Mouse (Mus musculus) layer of hippocampus, adult 2 months (tissue): ENCODE data around the gene Cdk5. TPM values are rescaled to one million over a fixed set of nuclear protein-coding genes. Genes with fewer than 3 reads are reported as not detected.

ENCODE experiments used
- DNase-seq, 2 experiments: peaks; one replicate each; pipeline ENCODE4 v3.0.0; 2022; ENCODE audit warnings: low spot score in 2 of 2
- H3K27ac ChIP-seq: fragments of 200-600 bp; 2 replicates; pipeline ENCODE4 v1.8.1; 2022
- H3K4me3 ChIP-seq: fragments of 200-600 bp; 2 replicates; pipeline ENCODE4 v1.8.1; 2022; ENCODE audit warnings: mild to moderate bottlenecking
- CTCF ChIP-seq: fragments of 200-600 bp; conservative IDR thresholded peaks from 2 replicates; pipeline ENCODE4 v1.8.1; 2022; ENCODE audit warnings: antibody characterized with exemption, mild to moderate bottlenecking, moderate library complexity
- long read RNA-seq, 2 experiments: library from polyadenylated mRNA; stranded (forward); transcript quantifications; one replicate each; pipeline ENCODE4 v2.0.0; 2021; ENCODE audit warnings: borderline mapping rate in 2 of 2
- total RNA-seq, 2 experiments: library from RNA; stranded (reverse); gene quantifications; 2 replicates each; pipeline ENCODE4 v1.2.3; 2021

The Cdk5 gene
- total RNA-seq = 100 to 1,000 TPM; 118 to 136 TPM
- long read RNA-seq, experiment 1, transcript Cdk5-201 (12 exons, 2,059 nt) = major isoform, 62 of 91 reads
- long read RNA-seq, experiment 1, partial matches to known transcripts = 4 of 91 reads
- long read RNA-seq, experiment 1, other reads (novel, unspliced or antisense) = 25 of 91 reads
- long read RNA-seq, experiment 2, transcript Cdk5-201 (12 exons, 2,059 nt) = major isoform, 86 of 108 reads
- long read RNA-seq, experiment 2, partial matches to known transcripts = 4 of 108 reads
- long read RNA-seq, experiment 2, other reads (novel, unspliced or antisense) = 18 of 108 reads

- peak within 1 kb of the TSS; percentile 96 for H3K27ac ChIP-seq
Observed at GRCm38 (mm10) chr5:24423129-24424003, at the start of gene Cdk5, which contains the start of gene Slc4a2. Gene Cdk5, minus strand, starts transcription at chr5:24423530. Gene Slc4a2, plus strand, starts transcription at chr5:24423837.

GRCm38 (mm10) chr5:24470600-24470999 lies 47.3 kb upstream of the Cdk5 start:
- TF ChIP-seq CTCF = peak; percentile 95
- Histone ChIP-seq H3K4me3 (no peak overlapping the region), H3K27ac (no peak overlapping the region)
- DNase-seq = peak; percentile 44 to 73

More at GRCm38 (mm10) chr5:24423129-24424003, at the start of gene Cdk5, which contains the start of gene Slc4a2:
- DNase-seq = peak; percentile 99 to 100
- TF ChIP-seq CTCF = peak; percentile 36
- peak within 1 kb of the TSS; percentile 95 for H3K4me3 ChIP-seq

- no peak for TF ChIP-seq CTCF
- Histone ChIP-seq H3K4me3 (no peak overlapping the region), H3K27ac (peak overlapping the region; percentile 60)
- DNase-seq = no peak
Observed at GRCm38 (mm10) chr5:24466762-24467161, 43.4 kb upstream of the Cdk5 start.

- Histone ChIP-seq H3K27ac (0 out of 2 replicates have a peak overlapping the region, but pooled peaks have one; percentile 23), H3K4me3 (peak overlapping the region; percentile 27)
- DNase-seq = no peak
- no peak for TF ChIP-seq CTCF
Observed at GRCm38 (mm10) chr5:24455613-24456012, 32.3 kb upstream of the Cdk5 start.

- peak overlapping the region; percentile 27 for H3K4me3 ChIP-seq
- H3K27ac ChIP-seq = 0 out of 2 replicates have a peak overlapping the region, but pooled peaks have one; percentile 23
- DNase-seq = no peak
- TF ChIP-seq CTCF = no peak
Observed at GRCm38 (mm10) chr5:24455076-24455475, 31.7 kb upstream of the Cdk5 start.

- H3K27ac ChIP-seq = peak overlapping the region; percentile 94
- no peak for DNase-seq
- peak overlapping the region; percentile 91 for H3K4me3 ChIP-seq
- TF ChIP-seq CTCF = no peak
Observed at GRCm38 (mm10) chr5:24453985-24454303, 30.6 kb upstream of the Cdk5 start.

- no peak for TF ChIP-seq CTCF
- peak overlapping the region; percentile 94 for H3K27ac ChIP-seq
- no peak for DNase-seq
- peak overlapping the region; percentile 91 for H3K4me3 ChIP-seq
Observed at GRCm38 (mm10) chr5:24453283-24453984, 30.1 kb upstream of the Cdk5 start.

- no peak; the same call in 1 of the 2 replicates for TF ChIP-seq CTCF
- peak overlapping the region; percentile 94 for H3K27ac ChIP-seq
- DNase-seq = peak in 1 of 2 experiments; percentile 45
Observed at GRCm38 (mm10) chr5:24452691-24453233, 29.4 kb upstream of the Cdk5 start.

GRCm38 (mm10) chr5:24452030-24452690 lies 28.8 kb upstream of the Cdk5 start, which contains the start of gene Agap3:
Gene Agap3, plus strand, starts transcription at chr5:24452177.
- H3K27ac ChIP-seq = peak within 1 kb of the TSS; percentile 96
- no peak for DNase-seq
- H3K4me3 ChIP-seq = peak within 1 kb of the TSS; percentile 91
- no peak for TF ChIP-seq CTCF

More at GRCm38 (mm10) chr5:24452691-24453233, 29.4 kb upstream of the Cdk5 start:
- H3K4me3 ChIP-seq = peak overlapping the region; percentile 91

- peak; percentile 80 to 88 for DNase-seq
- no peak; the same call in 1 of the 2 replicates for TF ChIP-seq CTCF
- Histone ChIP-seq H3K27ac (peak overlapping the region; percentile 96), H3K4me3 (peak overlapping the region; percentile 91)
Observed at GRCm38 (mm10) chr5:24451264-24452029, 28.1 kb upstream of the Cdk5 start.
